25 mouse cellular contexts compared by ENCODE assay signal in genomic region chr4:105808728-105809127, GRCm38 (mm10). TPM values are rescaled to one million over a fixed set of nuclear protein-coding genes. Genes with fewer than 3 reads are reported as not detected.
DNase-seq lines count a peak whose midpoint lies in the region; ATAC-seq and TF ChIP-seq lines count a peak whose summit lies in the region.
"Had no signal": no experiment of that assay in that cellular context is flagged by ENCODE, and none has a peak within 500 bp of the region (broad histone marks: within the 10 kb centered on the region; RNA-seq: fewer than 3 reads in every experiment).

No protein-coding gene starts in this region.

- no peak overlapping the region for H3K4me2 ChIP-seq in kidney, postnatal 0 days (ENCODE audit: low read length)
- H3K4me2 ChIP-seq: embryonic facial prominence, embryonic 13.5 days; forebrain, embryonic 12.5 days; heart, embryonic 13.5 days; hindbrain, embryonic 15.5 days had no signal

- H3K9ac ChIP-seq in kidney, postnatal 0 days (ENCODE audit: low read depth, low read length), result no peak overlapping the region
- H3K9ac ChIP-seq: embryonic facial prominence, embryonic 13.5 days; forebrain, embryonic 12.5 days; heart, embryonic 13.5 days; hindbrain, embryonic 15.5 days had no signal

- peak; percentile 59 for DNase-seq in kidney, postnatal 0 days (ENCODE audit: low spot score)
- no peak for DNase-seq in kidney, postnatal 36 days
- DNase-seq in 3T3-L1 (ENCODE audit: low read depth, low spot score), result peak; percentile 45
- DNase-seq in NIH3T3 (ENCODE audit: low read depth), result peak; percentile 73
- peak; percentile 68 for DNase-seq in mesoderm, embryonic 11.5 days (ENCODE audit: low read depth, low spot score)
- no peak for DNase-seq in adrenal gland, postnatal 25 days
- no peak for DNase-seq in right cerebral cortex, postnatal 4 days
- DNase-seq: adrenal gland, postnatal 10 days; cerebellum, adult 11-12 months; cerebellum, adult 9-10 months; cerebellum, postnatal 36 days; gastrocnemius, postnatal 14 days; heart, postnatal 36 days had no signal

- H3K9me3 ChIP-seq in kidney, postnatal 0 days (replicated peaks; ENCODE audit: low read length), result no peaks in the 10 kb centered on the region
- H3K9me3 ChIP-seq: embryonic facial prominence, embryonic 13.5 days; forebrain, embryonic 12.5 days; heart, embryonic 13.5 days; hindbrain, embryonic 15.5 days had no signal

- no peak overlapping the region for H3K4me3 ChIP-seq in kidney, postnatal 0 days (replicated peaks; ENCODE audit: low read depth, low read length)
- H3K4me3 ChIP-seq: embryonic facial prominence, embryonic 13.5 days; forebrain, embryonic 12.5 days; heart, embryonic 13.5 days; hindbrain, embryonic 15.5 days had no signal

- H3K27ac ChIP-seq in kidney, postnatal 0 days, result no peak overlapping the region
- H3K27ac ChIP-seq: embryonic facial prominence, embryonic 13.5 days; forebrain, embryonic 12.5 days; heart, embryonic 13.5 days; hindbrain, embryonic 15.5 days had no signal

- H3K27me3 ChIP-seq in kidney, postnatal 0 days (ENCODE audit: insufficient read depth, low read length), result no peaks in the 10 kb centered on the region
- H3K27me3 ChIP-seq: embryonic facial prominence, embryonic 13.5 days; forebrain, embryonic 12.5 days; heart, embryonic 13.5 days; hindbrain, embryonic 15.5 days had no signal

- no peaks in the 10 kb centered on the region for H3K36me3 ChIP-seq in kidney, postnatal 0 days (ENCODE audit: insufficient read depth, low read length)
- H3K36me3 ChIP-seq: embryonic facial prominence, embryonic 13.5 days; forebrain, embryonic 12.5 days; G1E; heart, embryonic 13.5 days; hindbrain, embryonic 15.5 days had no signal

- TF ChIP-seq CTCF in kidney, postnatal 0 days (IDR thresholded peaks at IDR 0.05; ENCODE audit: low read depth), result no peak

- WGBS in kidney, postnatal 0 days, result 39% methylated on average over 8 of the region's 8 CpGs

- ATAC-seq in kidney, postnatal 0 days (replicated peaks; ENCODE audit: low FRiP score, low read depth), result no peak
- ATAC-seq: CD4-positive, CD25-positive, alpha-beta regulatory T cell, adult 4 months; forebrain, embryonic 16.5 days had no signal

- no peaks in the 10 kb centered on the region for H3K4me1 ChIP-seq in kidney, postnatal 0 days (replicated peaks; ENCODE audit: insufficient read depth, low read length)
- H3K4me1 ChIP-seq: embryonic facial prominence, embryonic 13.5 days; forebrain, embryonic 12.5 days; heart, embryonic 13.5 days; hindbrain, embryonic 15.5 days had no signal

RNA-seq across cellular contexts. Expression of gene Gm12728, which starts 19.1 kb away (rescaled TPM):
- polyA plus RNA-seq in kidney, postnatal 0 days (2015; fragmentation: Nextera tagmentation; extraction: Ambion mirVana), result not detected in 2 replicates
- total RNA-seq in adrenal gland, postnatal 25 days (2021), result not detected in 2 replicates
- total RNA-seq: adrenal gland, postnatal 10 days; gastrocnemius, adult 18-20 months; gastrocnemius, postnatal 14 days; heart, adult 8-10 months; heart, postnatal 36 days had no signal
- polyA plus RNA-seq: forebrain, embryonic 16.5 days; G1E; gonadal fat pad, adult 2 months; heart, embryonic 13.5 days; heart, postnatal 0 days; hindbrain, embryonic 11.5 days; hindbrain, embryonic 15.5 days had no signal

Comparison
In these comparisons a context has a peak if more than half of its experiments do, and no peak if none do; other contexts are left out.
1. DNase-seq: peak in kidney, postnatal 0 days (single experiment), 3T3-L1 (single experiment), NIH3T3 (single experiment) and mesoderm, embryonic 11.5 days (single experiment); none in kidney, postnatal 36 days (0 of 2), adrenal gland, postnatal 25 days (single experiment) and right cerebral cortex, postnatal 4 days (single experiment).